8 mouse cellular contexts compared by ENCODE assay signal in the genomic region with DNA sequence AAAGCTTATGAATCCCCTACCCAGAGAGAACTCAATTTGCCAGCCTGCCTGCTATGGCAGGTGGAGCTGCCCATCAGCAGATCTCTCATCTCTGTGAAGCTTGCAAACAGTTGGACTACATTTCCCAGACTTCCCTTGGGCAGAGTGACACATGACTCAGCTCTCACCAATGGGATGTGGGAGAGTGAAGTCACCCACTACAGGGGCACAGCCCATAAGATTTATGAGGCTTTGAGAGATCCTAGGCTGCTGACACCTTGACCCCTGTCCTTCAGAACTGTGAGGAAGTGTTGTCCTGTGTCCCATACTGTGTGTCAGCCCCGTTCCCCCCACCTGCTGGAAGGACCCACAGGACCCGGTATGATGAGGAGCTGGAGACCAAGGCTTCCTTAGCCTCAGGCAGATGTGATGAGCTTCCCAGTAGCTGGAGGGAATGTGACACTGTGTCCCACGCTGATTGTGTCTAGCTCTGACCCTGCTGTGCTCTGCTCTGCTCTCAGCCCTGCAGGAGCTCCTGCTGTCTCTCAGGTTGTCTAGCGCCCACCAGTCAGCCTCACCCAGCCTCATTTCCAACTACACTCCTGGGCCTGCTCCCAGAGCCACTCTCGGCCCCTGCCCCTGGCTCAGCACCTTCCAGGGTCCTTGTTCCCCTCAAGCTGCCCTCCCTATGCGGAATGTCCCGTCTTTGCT. TPM values are rescaled to one million over a fixed set of nuclear protein-coding genes. Genes with fewer than 3 reads are reported as not detected.
DNase-seq lines count a peak whose midpoint lies in the region; ATAC-seq and TF ChIP-seq lines count a peak whose summit lies in the region.

No protein-coding gene starts in this region.

- WGBS in forebrain, embryonic 11.5 days = 59% methylated on average over 7 of the region's 7 CpGs
- 60% methylated on average over 7 of the region's 7 CpGs for WGBS in liver, postnatal 0 days (ENCODE audit: insufficient replicate concordance)
- WGBS in neural tube, embryonic 15.5 days = 54% methylated on average over 7 of the region's 7 CpGs

- TF ChIP-seq EP300 in liver, postnatal 0 days (IDR thresholded peaks at IDR 0.05; ENCODE audit: low read depth) = no peak

- no peak overlapping the region for H3K27ac ChIP-seq in forebrain, embryonic 11.5 days (ENCODE audit: low read depth, low read length)
- no peak overlapping the region for H3K27ac ChIP-seq in liver, postnatal 0 days (ENCODE audit: low read depth)
- peak overlapping the region; percentile 41 for H3K27ac ChIP-seq in neural tube, embryonic 15.5 days (replicated peaks)

- intact Hi-C loops in heart, postnatal 25 days (cut with DNase I) = loop anchor here (2.0 kb wide), 1 partner anchor 23 kb away; no protein-coding TSS in a partner anchor

- H3K27me3 ChIP-seq in forebrain, embryonic 11.5 days (ENCODE audit: control insufficient read depth, insufficient read depth, low read length) = no peaks in the 10 kb centered on the region
- no peaks in the 10 kb centered on the region for H3K27me3 ChIP-seq in liver, postnatal 0 days (ENCODE audit: insufficient read depth, low read length)
- H3K27me3 ChIP-seq in neural tube, embryonic 15.5 days (replicated peaks) = no peaks in the 10 kb centered on the region

- no peaks in the 10 kb centered on the region; the same call in 1 of the 2 replicates for H3K4me1 ChIP-seq in forebrain, embryonic 11.5 days (replicated peaks; ENCODE audit: control insufficient read depth, insufficient read depth, low read length)
- no peaks in the 10 kb centered on the region for H3K4me1 ChIP-seq in liver, postnatal 0 days (ENCODE audit: insufficient read depth)
- peaks cover 6% of the 10 kb centered on the region for H3K4me1 ChIP-seq in neural tube, embryonic 15.5 days

- peak; percentile 83 for ATAC-seq in forebrain, embryonic 11.5 days (replicated peaks; ENCODE audit: low FRiP score)
- peak; percentile 74 for ATAC-seq in liver, postnatal 0 days
- ATAC-seq in neural tube, embryonic 15.5 days (ENCODE audit: low FRiP score) = peak; percentile 89

- peak overlapping the region; percentile 29; the same call in 1 of the 2 replicates for H3K4me2 ChIP-seq in forebrain, embryonic 11.5 days (ENCODE audit: low read depth, low read length, severe bottlenecking)
- no peak overlapping the region for H3K4me2 ChIP-seq in liver, postnatal 0 days (ENCODE audit: low read depth, low read length)
- peak overlapping the region; percentile 29 for H3K4me2 ChIP-seq in neural tube, embryonic 15.5 days

- DNase-seq in CD4-positive, CD25-positive, alpha-beta regulatory T cell, adult 2 months (ENCODE audit: low read depth, low spot score) = peak; percentile 65
- DNase-seq in brain, embryonic 18.5 days (ENCODE audit: low read depth, low spot score) = peak; percentile 66
- no peak for DNase-seq in forebrain, embryonic 11.5 days (ENCODE audit: low spot score)
- DNase-seq in heart, postnatal 25 days (ENCODE audit: low spot score) = peak; percentile 40
- DNase-seq in layer of hippocampus, adult 11-12 months (ENCODE audit: low spot score) = peak; percentile 78
- no peak for DNase-seq in liver, postnatal 0 days
- no peak for DNase-seq in urinary bladder, adult 2 months (ENCODE audit: low spot score)

- peak overlapping the region; percentile 8; the same call in 1 of the 2 replicates for H3K9ac ChIP-seq in forebrain, embryonic 11.5 days (ENCODE audit: low read length)
- H3K9ac ChIP-seq in liver, postnatal 0 days (replicated peaks) = no peak overlapping the region
- no peak overlapping the region for H3K9ac ChIP-seq in neural tube, embryonic 15.5 days (replicated peaks)

- no peaks in the 10 kb centered on the region for H3K36me3 ChIP-seq in forebrain, embryonic 11.5 days (ENCODE audit: control insufficient read depth, insufficient read depth, low read length)
- no peaks in the 10 kb centered on the region for H3K36me3 ChIP-seq in liver, postnatal 0 days (replicated peaks; ENCODE audit: insufficient read depth, low read length)
- no peaks in the 10 kb centered on the region for H3K36me3 ChIP-seq in neural tube, embryonic 15.5 days

- TF ChIP-seq CTCF in liver, postnatal 0 days (IDR thresholded peaks at IDR 0.05; ENCODE audit: low read depth) = no peak

- no peak overlapping the region for H3K4me3 ChIP-seq in forebrain, embryonic 11.5 days (ENCODE audit: low read depth, low read length)
- no peak overlapping the region for H3K4me3 ChIP-seq in liver, postnatal 0 days (ENCODE audit: low read depth, low read length)
- no peak overlapping the region for H3K4me3 ChIP-seq in neural tube, embryonic 15.5 days (replicated peaks)

- H3K9me3 ChIP-seq in forebrain, embryonic 11.5 days (ENCODE audit: control insufficient read depth, low read length) = no peaks in the 10 kb centered on the region
- no peaks in the 10 kb centered on the region for H3K9me3 ChIP-seq in liver, postnatal 0 days (ENCODE audit: low read length)
- H3K9me3 ChIP-seq in neural tube, embryonic 15.5 days (replicated peaks) = no peaks in the 10 kb centered on the region

RNA-seq across cellular contexts. Expression of gene Cstad, which starts 40.8 kb away (rescaled TPM):
- polyA plus RNA-seq in forebrain, embryonic 11.5 days (2014; fragmentation: Nextera tagmentation; extraction: Ambion mirVana) = 0.57 and 0.71 TPM in 2 replicates
- total RNA-seq in heart, postnatal 25 days (2021) = 1 to 10 TPM; 1.2 TPM
- polyA plus RNA-seq in liver, postnatal 0 days (2015; fragmentation: Nextera tagmentation; extraction: Ambion mirVana) = 0.22 TPM in 2 replicates
- polyA plus RNA-seq in neural tube, embryonic 15.5 days (2015; fragmentation: Nextera tagmentation; extraction: Ambion mirVana) = 0.31 and 0.83 TPM in 2 replicates
- polyA plus RNA-seq in urinary bladder, adult 2 months (2012; rRNA removed) = 5.8 and 6.3 TPM in 2 replicates

Comparison
In these comparisons a context has a peak if more than half of its experiments do, and no peak if none do; other contexts are left out.
1. DNase-seq: peak in CD4-positive, CD25-positive, alpha-beta regulatory T cell, adult 2 months (single experiment), brain, embryonic 18.5 days (single experiment), heart, postnatal 25 days (single experiment) and layer of hippocampus, adult 11-12 months (single experiment); none in forebrain, embryonic 11.5 days (single experiment), liver, postnatal 0 days (single experiment) and urinary bladder, adult 2 months (single experiment).
2. Peak in every context shown above with its lines, with median percentiles within 50 percentile points of each other: ATAC-seq.